28 mouse cellular contexts compared by ENCODE assay signal in genomic region chr17:62574499-62575265, GRCm38 (mm10).
A peak's percentile ranks its signal among the peaks of the same experiment; 100 is the strongest.
DNase-seq lines count a peak whose midpoint lies in the region; ATAC-seq lines count a peak whose summit lies in the region.
"Had no signal": no experiment of that assay in that cellular context is flagged by ENCODE, and none has a peak within 500 bp of the region (broad histone marks: within the 10 kb centered on the region; RNA-seq: fewer than 3 reads in every experiment).

No protein-coding gene starts in this region.

- no peaks in the 10 kb centered on the region for H3K36me3 ChIP-seq in limb, embryonic 10.5 days
- H3K36me3 ChIP-seq: embryonic facial prominence, embryonic 12.5 days; heart, embryonic 13.5 days; limb, embryonic 13.5 days; neural tube, embryonic 13.5 days had no signal

- no peaks in the 10 kb centered on the region for H3K9me3 ChIP-seq in limb, embryonic 10.5 days (replicated peaks)
- H3K9me3 ChIP-seq: embryonic facial prominence, embryonic 12.5 days; forebrain, embryonic 13.5 days; heart, embryonic 13.5 days; limb, embryonic 13.5 days; neural tube, embryonic 13.5 days had no signal

- peak; percentile 49 for ATAC-seq in frontal cortex, adult (ENCODE audit: low TSS enrichment)
- ATAC-seq: forebrain, embryonic 13.5 days; hindbrain, postnatal 0 days had no signal

- no peak overlapping the region for H3K4me3 ChIP-seq in limb, embryonic 10.5 days
- H3K4me3 ChIP-seq: embryonic facial prominence, embryonic 12.5 days; erythroblast, embryonic 14.5 days; forebrain, embryonic 13.5 days; heart, embryonic 13.5 days; limb, embryonic 13.5 days; neural tube, embryonic 13.5 days had no signal

- DNase-seq in frontal cortex, postnatal 14 days (ENCODE audit: low spot score in 2 of 2) = no peak
- DNase-seq in kidney, postnatal 10 days = peak; percentile 33
- DNase-seq in kidney, postnatal 14 days = no peak
- peak; percentile 1 for DNase-seq in c-Kit-positive CD71-negative TER-119-negative erythroid progenitor cells, embryonic 14.5 days (ENCODE audit: low read depth)
- no peak for DNase-seq in limb, embryonic 10.5 days (ENCODE audit: low spot score)
- no peak for DNase-seq in T-cell, adult 2 months (ENCODE audit: low spot score)
- DNase-seq in thymus, adult 18-20 months = no peak
- DNase-seq: adrenal gland, adult 2 months; cerebellum, adult 9-11 months; gastrocnemius, postnatal 10 days; heart, adult 18-20 months; heart, postnatal 14 days; kidney, adult 18-20 months; lung, embryonic 14.5 days; midbrain, embryonic 14.5 days; retina, postnatal 1 day; right cerebral cortex, postnatal 25 days; spleen, adult 18-20 months; thymus, postnatal 25 days had no signal

- H3K27ac ChIP-seq in limb, embryonic 10.5 days = peak overlapping the region; percentile 44; the same call in 1 of the 2 replicates
- H3K27ac ChIP-seq: embryonic facial prominence, embryonic 12.5 days; forebrain, embryonic 13.5 days; heart, embryonic 13.5 days; hindbrain, postnatal 0 days; limb, embryonic 13.5 days; liver, embryonic 14.5 days; neural tube, embryonic 13.5 days had no signal

- H3K27me3 ChIP-seq in limb, embryonic 10.5 days (ENCODE audit: low read depth, poor library complexity, severe bottlenecking) = no peaks in the 10 kb centered on the region
- H3K27me3 ChIP-seq: embryonic facial prominence, embryonic 12.5 days; forebrain, embryonic 13.5 days; heart, embryonic 13.5 days; limb, embryonic 13.5 days; neural tube, embryonic 13.5 days had no signal

- H3K4me1 ChIP-seq in limb, embryonic 10.5 days = peaks cover 9% of the 10 kb centered on the region; the same call in 1 of the 2 replicates
- H3K4me1 ChIP-seq: forebrain, embryonic 13.5 days; limb, embryonic 13.5 days; neural tube, embryonic 13.5 days had no signal

- WGBS in limb, embryonic 10.5 days = 78% methylated on average over 9 of the region's 9 CpGs

Comparison
In these comparisons a context has a peak if more than half of its experiments do, and no peak if none do; other contexts are left out.
1. DNase-seq: peak in kidney, postnatal 10 days (single experiment) and c-Kit-positive CD71-negative TER-119-negative erythroid progenitor cells, embryonic 14.5 days (single experiment); none in frontal cortex, postnatal 14 days (0 of 2), kidney, postnatal 14 days (single experiment), limb, embryonic 10.5 days (single experiment), T-cell, adult 2 months (single experiment) and thymus, adult 18-20 months (0 of 2).